In genomic region chr6:149167038-149167437, GRCm38 (mm10) we compare ENCODE assay signal across 26 mouse cellular contexts. TPM values are rescaled to one million over a fixed set of nuclear protein-coding genes. Genes with fewer than 3 reads are reported as not detected.
"Had no signal": no experiment of that assay in that cellular context is flagged by ENCODE, and none has a peak within 500 bp of the region (broad histone marks: within the 10 kb centered on the region; RNA-seq: fewer than 3 reads in every experiment).

No protein-coding gene starts in this region.

RNA-seq across cellular contexts. Expression of gene Gm10203, which starts 37.1 kb away (rescaled TPM):
- total RNA-seq: layer of hippocampus, adult 8-10 months; layer of hippocampus, postnatal 10 days; layer of hippocampus, postnatal 36 days; left cerebral cortex, adult 2 months; left cerebral cortex, postnatal 10 days; left cerebral cortex, postnatal 36 days; megakaryocyte progenitor cell, adult 5-6 weeks; megakaryocyte-erythroid progenitor cell, adult 5-6 weeks; midbrain, postnatal 0 days had no signal
- polyA plus RNA-seq: kidney, embryonic 14.5 days; kidney, postnatal 0 days; limb, embryonic 11.5 days; limb, embryonic 14.5 days; liver, embryonic 11.5 days; liver, embryonic 14.5 days; liver, postnatal 0 days; lung, embryonic 14.5 days; midbrain, embryonic 11.5 days; midbrain, embryonic 14.5 days; midbrain, postnatal 0 days; neural tube, embryonic 11.5 days; neural tube, embryonic 14.5 days; small intestine, adult 2 months; spleen, adult 2 months; stomach, embryonic 16.5 days; testis, adult 2 months; urinary bladder, adult 2 months had no signal
